14 mouse cellular contexts compared by ENCODE assay signal in the genomic region with DNA sequence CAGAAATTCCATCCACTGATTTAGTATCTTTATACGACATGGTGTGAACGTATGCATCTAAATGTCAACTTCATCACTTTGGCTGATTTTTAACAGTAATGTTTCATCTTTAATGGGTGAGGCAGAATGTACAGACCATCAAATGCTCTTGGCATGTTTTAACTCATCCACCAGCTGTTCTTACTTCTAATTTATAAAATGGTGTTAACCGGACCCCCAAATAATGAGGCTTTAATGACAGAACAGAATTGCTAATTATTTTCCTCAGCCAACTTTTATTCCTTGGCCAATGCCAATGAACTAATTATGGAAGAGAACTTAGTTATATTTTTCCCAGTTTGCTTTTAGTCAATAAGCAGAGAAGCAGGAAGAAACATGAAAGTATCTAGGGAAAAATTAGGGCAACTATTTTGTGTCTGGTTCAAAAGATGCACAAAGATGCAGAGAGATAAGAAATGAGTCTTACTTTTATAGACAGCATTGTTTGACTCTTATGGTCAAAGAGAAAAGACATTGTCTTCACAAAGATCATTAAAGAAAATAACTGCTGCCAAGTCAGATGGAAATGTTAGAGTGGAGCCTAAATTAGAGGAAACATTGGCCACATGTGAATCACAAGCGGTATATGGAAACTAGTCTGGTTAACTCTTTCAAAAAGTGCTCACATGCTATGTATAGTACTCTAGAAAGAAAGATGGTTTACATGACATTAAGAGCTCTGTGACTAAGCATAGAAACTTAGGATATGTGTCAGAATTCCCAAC.
"Had no signal": no experiment of that assay in that cellular context is flagged by ENCODE, and none has a peak within 500 bp of the region (broad histone marks: within the 10 kb centered on the region; RNA-seq: fewer than 3 reads in every experiment).

No protein-coding gene starts in this region.

- H3K4me3 ChIP-seq: left cerebral cortex, adult 2 months; liver, embryonic 13.5 days had no signal

- H3K4me1 ChIP-seq: liver, embryonic 13.5 days had no signal

- H3K27me3 ChIP-seq: liver, embryonic 13.5 days had no signal

- H3K9ac ChIP-seq: liver, embryonic 13.5 days had no signal

- H3K36me3 ChIP-seq: liver, embryonic 13.5 days had no signal

- H3K27ac ChIP-seq: kidney, postnatal 0 days; left cerebral cortex, adult 2 months; liver, embryonic 13.5 days; stomach, postnatal 0 days had no signal

- H3K4me2 ChIP-seq: liver, embryonic 13.5 days; midbrain, embryonic 11.5 days had no signal

- H3K9me3 ChIP-seq: liver, embryonic 13.5 days had no signal

- DNase-seq: kidney, postnatal 36 days; layer of hippocampus, postnatal 36 days; liver, embryonic 13.5 days; lung, adult 2 months; lung, postnatal 14 days; lung, postnatal 4 days; midbrain, embryonic 14.5 days; right cerebral cortex, postnatal 25 days; thymus, adult 2 months; thymus, postnatal 25 days had no signal
